ENCODE assay signal across 25 mouse cellular contexts in the genomic region with DNA sequence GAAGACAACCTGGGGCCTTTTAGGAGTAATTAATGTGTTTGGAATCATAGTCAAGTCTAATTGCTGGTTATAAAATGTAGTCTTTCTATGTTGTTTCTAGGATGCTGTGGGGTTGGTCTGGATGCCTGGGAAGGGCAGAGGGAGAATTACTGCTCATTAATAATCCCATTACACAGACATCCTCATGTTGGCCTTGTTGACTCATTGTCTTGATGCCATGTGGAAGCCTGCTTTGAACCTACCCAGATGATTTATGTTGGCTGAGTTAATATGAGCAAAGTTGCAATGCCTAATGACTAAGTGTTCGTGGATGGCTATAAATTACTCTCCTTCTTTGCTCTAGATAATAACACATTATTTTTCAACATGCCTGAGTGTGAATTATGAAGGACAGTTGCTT.
DNase-seq lines count a peak whose midpoint lies in the region; ATAC-seq and TF ChIP-seq lines count a peak whose summit lies in the region.
"Had no signal": no experiment of that assay in that cellular context is flagged by ENCODE, and none has a peak within 500 bp of the region (broad histone marks: within the 10 kb centered on the region; RNA-seq: fewer than 3 reads in every experiment).

No protein-coding gene starts in this region.

- H3K9me3 ChIP-seq in kidney, postnatal 0 days (replicated peaks; ENCODE audit: low read length) = no peaks in the 10 kb centered on the region
- H3K9me3 ChIP-seq: forebrain, embryonic 10.5 days; forebrain, embryonic 13.5 days; heart, embryonic 12.5 days; heart, embryonic 15.5 days; hindbrain, embryonic 10.5 days; hindbrain, embryonic 13.5 days; intestine, embryonic 15.5 days had no signal

- no peaks in the 10 kb centered on the region for H3K27me3 ChIP-seq in kidney, postnatal 0 days (ENCODE audit: insufficient read depth, low read length)
- H3K27me3 ChIP-seq: CH12.LX; forebrain, embryonic 13.5 days; heart, embryonic 12.5 days; heart, embryonic 15.5 days; hindbrain, embryonic 13.5 days; intestine, embryonic 15.5 days had no signal

- H3K4me1 ChIP-seq in kidney, postnatal 0 days (replicated peaks; ENCODE audit: insufficient read depth, low read length) = no peaks in the 10 kb centered on the region
- H3K4me1 ChIP-seq: forebrain, embryonic 10.5 days; forebrain, embryonic 13.5 days; heart, embryonic 12.5 days; heart, embryonic 15.5 days; hindbrain, embryonic 10.5 days; hindbrain, embryonic 13.5 days; intestine, embryonic 15.5 days had no signal

- no peak overlapping the region for H3K27ac ChIP-seq in kidney, postnatal 0 days
- H3K27ac ChIP-seq: forebrain, embryonic 10.5 days; forebrain, embryonic 13.5 days; heart, embryonic 15.5 days; hindbrain, embryonic 10.5 days; hindbrain, embryonic 13.5 days; intestine, embryonic 15.5 days had no signal

- no peak for ATAC-seq in kidney, postnatal 0 days (replicated peaks; ENCODE audit: low FRiP score, low read depth)
- ATAC-seq: forebrain, embryonic 13.5 days; forebrain, embryonic 16.5 days; hindbrain, embryonic 16.5 days; intestine, embryonic 15.5 days had no signal

- H3K36me3 ChIP-seq in kidney, postnatal 0 days (ENCODE audit: insufficient read depth, low read length) = no peaks in the 10 kb centered on the region
- H3K36me3 ChIP-seq: forebrain, embryonic 10.5 days; G1E; heart, embryonic 12.5 days; heart, embryonic 15.5 days; hindbrain, embryonic 10.5 days; hindbrain, embryonic 13.5 days; intestine, embryonic 15.5 days had no signal

- no peak overlapping the region for H3K4me3 ChIP-seq in kidney, postnatal 0 days (replicated peaks; ENCODE audit: low read depth, low read length)
- H3K4me3 ChIP-seq: forebrain, embryonic 10.5 days; forebrain, embryonic 13.5 days; heart, embryonic 12.5 days; heart, embryonic 15.5 days; hindbrain, embryonic 10.5 days; hindbrain, embryonic 13.5 days; intestine, embryonic 15.5 days had no signal

- H3K9ac ChIP-seq in kidney, postnatal 0 days (ENCODE audit: low read depth, low read length) = no peak overlapping the region
- H3K9ac ChIP-seq: forebrain, embryonic 13.5 days; heart, embryonic 12.5 days; heart, embryonic 15.5 days; hindbrain, embryonic 13.5 days; intestine, embryonic 15.5 days had no signal

- TF ChIP-seq CTCF in kidney, postnatal 0 days (IDR thresholded peaks at IDR 0.05; ENCODE audit: low read depth) = no peak

- 14% methylated on average over 1 of the region's 1 CpGs for WGBS in kidney, postnatal 0 days

- H3K4me2 ChIP-seq in kidney, postnatal 0 days (ENCODE audit: low read length) = no peak overlapping the region
- H3K4me2 ChIP-seq: forebrain, embryonic 13.5 days; heart, embryonic 12.5 days; heart, embryonic 15.5 days; hindbrain, embryonic 13.5 days; intestine, embryonic 15.5 days had no signal

- peak; percentile 54 for DNase-seq in adrenal gland, adult 2 months
- no peak for DNase-seq in adrenal gland, postnatal 25 days
- DNase-seq in adrenal gland, postnatal 36 days = peak; percentile 8 to 13
- no peak for DNase-seq in adrenal gland, postnatal 10 days
- DNase-seq in kidney, postnatal 0 days (ENCODE audit: low spot score) = peak; percentile 9
- no peak for DNase-seq in kidney, adult 9 months
- DNase-seq: cerebellum, adult 18-20 months; cerebellum, adult 9-10 months; cerebellum, postnatal 14 days; gastrocnemius, postnatal 10 days; gastrocnemius, postnatal 36 days; heart, postnatal 10 days; heart, postnatal 36 days; kidney, adult 11 months had no signal

Comparison
In these comparisons a context has a peak if more than half of its experiments do, and no peak if none do; other contexts are left out.
1. DNase-seq: peak in adrenal gland, adult 2 months (single experiment), adrenal gland, postnatal 36 days (2 of 2) and kidney, postnatal 0 days (single experiment); none in adrenal gland, postnatal 25 days (single experiment), adrenal gland, postnatal 10 days (single experiment) and kidney, adult 9 months (single experiment).